Mouse (Mus musculus) embryonic facial prominence, embryonic 14.5 days (tissue): Measurements from ENCODE around the gene Pld2. TPM values are rescaled to one million over a fixed set of nuclear protein-coding genes. Genes with fewer than 3 reads are reported as not detected.
A peak's percentile ranks its signal among the peaks of the same experiment; 100 is the strongest.

Source experiments
- ATAC-seq: fragments of 200-750 bp; cut with Nextera tagmentation; 2 replicates; pipeline ENCODE4 v1.8.0; 2017; ENCODE audit warnings: low read depth, moderate number of reproducible peaks, moderate TSS enrichment
- DNase-seq: peaks from one replicate; pipeline ENCODE4 v3.0.0-alpha.2; 2015; ENCODE audit warnings: low spot score
- H3K27ac ChIP-seq: fragments of 300-500 bp; sonication (generic); replicated peaks from 2 replicates; pipeline ENCODE4 v1.5.1; 2014; ENCODE audit warnings: low read depth, mild to moderate bottlenecking, low read length, moderate library complexity
- H3K27me3 ChIP-seq: fragments of 300-500 bp; sonication (generic); replicated peaks from 2 replicates; pipeline ENCODE4 v1.6.1; 2014; ENCODE audit warnings: low read length; ENCODE audit not compliant: control insufficient read depth, insufficient read depth
- H3K36me3 ChIP-seq: fragments of 300-500 bp; sonication (generic); 2 replicates; pipeline ENCODE4 v1.6.1; 2014; ENCODE audit warnings: low read length, mixed read lengths; ENCODE audit not compliant: control insufficient read depth, insufficient read depth
- H3K4me1 ChIP-seq: fragments of 300-500 bp; sonication (generic); 2 replicates; pipeline ENCODE4 v1.6.1; 2014; ENCODE audit warnings: antibody characterized with exemption, low read length; ENCODE audit not compliant: control insufficient read depth, insufficient read depth
- H3K4me2 ChIP-seq: fragments of 300-500 bp; sonication (generic); 2 replicates; pipeline ENCODE4 v1.6.1; 2014; ENCODE audit warnings: low read depth, mild to moderate bottlenecking, low read length, moderate library complexity, mixed read lengths
- H3K4me3 ChIP-seq: fragments of 300-500 bp; sonication (generic); 2 replicates; pipeline ENCODE4 v1.5.1; 2014; ENCODE audit warnings: low read depth, mild to moderate bottlenecking, low read length
- H3K9ac ChIP-seq: fragments of 300-500 bp; sonication (generic); 2 replicates; pipeline ENCODE4 v1.6.1; 2014; ENCODE audit warnings: low read depth, mild to moderate bottlenecking, low read length, moderate library complexity, mixed read lengths
- H3K9me3 ChIP-seq: fragments of 300-500 bp; sonication (generic); 2 replicates; pipeline ENCODE4 v1.6.1; 2016; ENCODE audit warnings: low read length; ENCODE audit not compliant: control insufficient read depth
- WGBS: fragments of 180-500 bp; shearing (Covaris S2); extraction: QIAGEN DNeasy Blood & Tissue Kit; methylation state at CpG from one replicate; pipeline ENCODE4 v1.1.7; 2014; 5-methylcytosine and 5-hydroxymethylcytosine counted together
- polyA plus RNA-seq: library from polyadenylated mRNA; unstranded; fragments of >200 nt; fragmentation: Nextera tagmentation; extraction: Ambion mirVana; gene quantifications from 2 replicates; pipeline ENCODE4 v1.2.1, GENCODE M21; 2014

Gene Pld2
- polyA plus RNA-seq, 1 experiment from 2014 or later = 9.5 TPM

DNA sequence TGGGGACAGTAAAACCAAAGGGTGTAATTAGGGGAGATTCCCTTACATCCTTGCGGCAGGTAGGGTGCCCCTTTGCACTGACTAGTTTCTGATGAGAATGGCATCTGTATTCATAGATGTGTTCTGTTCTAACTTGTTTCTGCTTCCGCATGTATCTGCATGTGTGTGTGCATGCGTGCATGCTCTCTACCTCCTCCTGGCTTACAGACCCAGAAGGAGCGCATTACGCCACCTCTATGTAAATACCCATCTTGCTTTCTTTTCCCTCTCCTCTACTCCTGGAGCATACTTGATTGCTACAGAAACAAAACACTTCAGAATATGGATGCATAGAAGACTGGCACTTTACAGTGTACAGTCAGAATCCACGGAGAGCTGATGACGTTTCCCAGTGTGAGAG, 43.9 kb downstream of the Pld2 start:
- Histone ChIP-seq H3K9ac (no peak overlapping the region), H3K36me3 (no peaks in the 10 kb centered on the region), H3K27me3 (no peaks in the 10 kb centered on the region), H3K4me2 (no peak overlapping the region), H3K27ac (peak overlapping the region; percentile 75), H3K4me1 (peaks cover 52% of the 10 kb centered on the region), H3K4me3 (no peak overlapping the region), H3K9me3 (no peaks in the 10 kb centered on the region)
- DNase-seq (peak; percentile 75), ATAC-seq (peak; percentile 69; the same call in 1 of the 2 replicates)
- WGBS = 75% methylated on average over 7 of the region's 7 CpGs

- H3K4me2 ChIP-seq = peak overlapping the region; percentile 15; the same call in 1 of the 2 replicates
- ATAC-seq = peak; percentile 85
- peak; percentile 81 for DNase-seq
- H3K9ac ChIP-seq = no peak overlapping the region
- H3K36me3 ChIP-seq = no peaks in the 10 kb centered on the region
- H3K9me3 ChIP-seq = no peaks in the 10 kb centered on the region
- H3K27ac ChIP-seq = peak overlapping the region; percentile 75
- 31% methylated on average over 7 of the region's 7 CpGs for WGBS
- H3K27me3 ChIP-seq = no peaks in the 10 kb centered on the region
- no peak overlapping the region for H3K4me3 ChIP-seq
- peaks cover 38% of the 10 kb centered on the region for H3K4me1 ChIP-seq
These were observed 45.6 kb downstream of the Pld2 start for GRCm38 (mm10) chr11:70585457-70585856.

GRCm38 (mm10) chr11:70586261-70586660, 46.4 kb downstream of the Pld2 start:
- H3K4me2 ChIP-seq = no peak overlapping the region
- no peak overlapping the region for H3K4me3 ChIP-seq
- no peaks in the 10 kb centered on the region for H3K36me3 ChIP-seq
- ATAC-seq = no peak
- H3K9ac ChIP-seq = no peak overlapping the region
- H3K9me3 ChIP-seq = no peaks in the 10 kb centered on the region
- WGBS = 83% methylated on average over 3 of the region's 3 CpGs
- no peaks in the 10 kb centered on the region for H3K27me3 ChIP-seq
- DNase-seq = no peak
- no peak overlapping the region for H3K27ac ChIP-seq
- H3K4me1 ChIP-seq = peaks cover 38% of the 10 kb centered on the region

GRCm38 (mm10) chr11:70586954-70587353, 47.1 kb downstream of the Pld2 start:
- H3K4me1 ChIP-seq = peaks cover 37% of the 10 kb centered on the region
- no peaks in the 10 kb centered on the region for H3K36me3 ChIP-seq
- ATAC-seq (no peak), DNase-seq (no peak)
- 81% methylated on average over 5 of the region's 5 CpGs for WGBS
- H3K4me2 ChIP-seq = no peak overlapping the region
- H3K27ac ChIP-seq = no peak overlapping the region
- no peak overlapping the region for H3K9ac ChIP-seq
- H3K27me3 ChIP-seq = no peaks in the 10 kb centered on the region
- no peaks in the 10 kb centered on the region for H3K9me3 ChIP-seq
- no peak overlapping the region for H3K4me3 ChIP-seq

GRCm38 (mm10) chr11:70591733-70592132, 51.9 kb downstream of the Pld2 start:
- Histone ChIP-seq H3K4me2 (no peak overlapping the region), H3K9me3 (no peaks in the 10 kb centered on the region), H3K9ac (no peak overlapping the region), H3K27ac (no peak overlapping the region), H3K4me3 (no peak overlapping the region), H3K27me3 (no peaks in the 10 kb centered on the region), H3K4me1 (no peaks in the 10 kb centered on the region), H3K36me3 (0 out of 2 replicates have a peak, but pooled peaks cover 2% of the 10 kb centered on the region)
- ATAC-seq = no peak
- DNase-seq = no peak
- WGBS = 74% methylated on average over 1 of the region's 1 CpGs

DNA sequence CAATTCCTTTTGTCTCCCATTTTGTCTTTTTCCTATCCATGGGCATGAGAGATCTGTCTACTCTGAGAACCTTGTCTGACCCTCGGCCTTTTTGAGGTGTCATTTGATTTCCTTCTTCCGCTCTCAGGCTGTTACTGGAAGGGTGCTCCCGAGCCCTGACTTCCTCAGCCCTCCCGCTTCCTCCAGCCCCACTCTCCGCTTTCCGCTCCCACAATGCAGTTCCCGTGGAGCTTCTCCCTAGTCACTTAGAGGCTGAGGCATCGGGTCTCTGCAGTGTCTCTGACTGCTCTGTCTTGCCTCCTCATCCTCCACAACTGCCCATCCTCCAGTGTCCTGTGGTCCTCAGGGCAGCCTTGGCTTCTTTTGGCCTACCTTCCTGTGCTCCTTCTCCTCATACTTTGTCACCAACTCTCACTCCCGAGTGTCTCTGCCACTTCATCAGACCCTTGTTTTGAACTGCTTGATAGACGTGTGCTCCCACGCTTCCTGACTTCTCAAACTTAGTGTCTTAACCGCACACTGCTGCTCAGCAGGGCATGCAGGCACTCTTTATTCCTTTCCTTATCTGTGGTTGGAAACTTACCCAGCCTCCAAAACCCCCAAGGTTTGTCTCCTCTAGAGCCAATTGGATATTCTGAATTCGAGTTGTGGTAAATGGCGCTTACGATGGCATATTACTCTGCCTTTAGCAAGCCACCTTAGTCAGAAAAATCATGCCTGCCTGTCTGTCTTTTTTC, 54.6 kb downstream of the Pld2 start:
- H3K27me3 ChIP-seq = no peaks in the 10 kb centered on the region
- no peaks in the 10 kb centered on the region for H3K4me1 ChIP-seq
- H3K4me2 ChIP-seq = no peak overlapping the region
- H3K36me3 ChIP-seq = peaks cover 28% of the 10 kb centered on the region; the same call in 1 of the 2 replicates
- no peak overlapping the region for H3K9ac ChIP-seq
- no peaks in the 10 kb centered on the region for H3K9me3 ChIP-seq
- ATAC-seq = no peak
- H3K27ac ChIP-seq = no peak overlapping the region
- WGBS = 85% methylated on average over 15 of the region's 15 CpGs
- H3K4me3 ChIP-seq = no peak overlapping the region
- DNase-seq = no peak

- Histone ChIP-seq H3K9me3 (no peaks in the 10 kb centered on the region), H3K9ac (no peak overlapping the region), H3K27ac (no peak overlapping the region), H3K27me3 (no peaks in the 10 kb centered on the region), H3K36me3 (peaks cover 38% of the 10 kb centered on the region; the same call in 1 of the 2 replicates), H3K4me1 (no peaks in the 10 kb centered on the region), H3K4me2 (no peak overlapping the region), H3K4me3 (no peak overlapping the region)
- ATAC-seq (no peak), DNase-seq (no peak)
- WGBS = 59% methylated on average over 2 of the region's 2 CpGs
These were observed 55.8 kb downstream of the Pld2 start for GRCm38 (mm10) chr11:70595638-70596037.

- ATAC-seq (no peak), DNase-seq (no peak)
- Histone ChIP-seq H3K4me1 (no peaks in the 10 kb centered on the region), H3K27ac (no peak overlapping the region), H3K9ac (no peak overlapping the region), H3K4me3 (no peak overlapping the region), H3K4me2 (no peak overlapping the region), H3K27me3 (no peaks in the 10 kb centered on the region), H3K36me3 (peaks cover 38% of the 10 kb centered on the region; the same call in 1 of the 2 replicates), H3K9me3 (no peaks in the 10 kb centered on the region)
- WGBS = 62% methylated on average over 4 of the region's 4 CpGs
These were observed 56.2 kb downstream of the Pld2 start for GRCm38 (mm10) chr11:70596094-70596493.

- Histone ChIP-seq H3K27me3 (no peaks in the 10 kb centered on the region), H3K9ac (no peak overlapping the region), H3K36me3 (peaks cover 49% of the 10 kb centered on the region; the same call in 1 of the 2 replicates), H3K4me2 (no peak overlapping the region), H3K9me3 (no peaks in the 10 kb centered on the region), H3K27ac (no peak overlapping the region), H3K4me3 (no peak overlapping the region), H3K4me1 (no peaks in the 10 kb centered on the region)
- DNase-seq (no peak), ATAC-seq (no peak)
- WGBS = 84% methylated on average over 6 of the region's 6 CpGs
These were observed 57.4 kb downstream of the Pld2 start for GRCm38 (mm10) chr11:70597301-70597700.
